Mouse (Mus musculus) limb, embryonic 15.5 days (tissue): ENCODE measurements around the gene Hyal2. TPM values are rescaled to one million over a fixed set of nuclear protein-coding genes. Genes with fewer than 3 reads are reported as not detected.

Experiments
- ATAC-seq: fragments of 200-750 bp; cut with Nextera tagmentation; 2 replicates; pipeline ENCODE4 v1.8.0; 2017; ENCODE audit warnings: low read depth, moderate TSS enrichment; ENCODE audit not compliant: insufficient number of reproducible peaks, low FRiP score, low TSS enrichment
- H3K27ac ChIP-seq: fragments of 300-500 bp; sonication (generic); 2 replicates; pipeline ENCODE4 v1.5.1; 2015; ENCODE audit warnings: moderate library complexity, mild to moderate bottlenecking, inconsistent platforms
- H3K27me3 ChIP-seq: fragments of 300-500 bp; sonication (generic); 2 replicates; pipeline ENCODE4 v1.6.1; 2015; ENCODE audit warnings: inconsistent platforms
- H3K36me3 ChIP-seq: fragments of 300-500 bp; sonication (generic); 2 replicates; pipeline ENCODE4 v1.6.1; 2015; ENCODE audit warnings: inconsistent platforms
- H3K4me1 ChIP-seq: fragments of 300-500 bp; sonication (generic); 2 replicates; pipeline ENCODE4 v1.6.1; 2015; ENCODE audit warnings: inconsistent platforms
- H3K4me2 ChIP-seq: fragments of 300-500 bp; sonication (generic); 2 replicates; pipeline ENCODE4 v1.6.1; 2015; ENCODE audit warnings: mild to moderate bottlenecking, inconsistent platforms
- H3K4me3 ChIP-seq: fragments of 300-500 bp; sonication (generic); 2 replicates; pipeline ENCODE4 v1.5.1; 2015; ENCODE audit warnings: mild to moderate bottlenecking, inconsistent platforms
- H3K9ac ChIP-seq: fragments of 300-500 bp; sonication (generic); 2 replicates; pipeline ENCODE4 v1.6.1; 2015; ENCODE audit warnings: inconsistent platforms
- H3K9me3 ChIP-seq: fragments of 300-500 bp; sonication (generic); 2 replicates; pipeline ENCODE4 v1.6.1; 2016; ENCODE audit warnings: inconsistent platforms
- WGBS: fragments of 180-500 bp; shearing (Covaris S2); methylation state at CpG from one replicate; pipeline ENCODE4 v1.1.7; 2015; 5-methylcytosine and 5-hydroxymethylcytosine counted together
- polyA plus RNA-seq: library from polyadenylated mRNA; unstranded; fragments of >200 nt; fragmentation: Nextera tagmentation; extraction: Ambion mirVana; gene quantifications from 2 replicates; pipeline ENCODE4 v1.2.1, GENCODE M21; 2015

The Hyal2 gene
- polyA plus RNA-seq, 1 experiment from 2014 or later: 101 TPM

DNA sequence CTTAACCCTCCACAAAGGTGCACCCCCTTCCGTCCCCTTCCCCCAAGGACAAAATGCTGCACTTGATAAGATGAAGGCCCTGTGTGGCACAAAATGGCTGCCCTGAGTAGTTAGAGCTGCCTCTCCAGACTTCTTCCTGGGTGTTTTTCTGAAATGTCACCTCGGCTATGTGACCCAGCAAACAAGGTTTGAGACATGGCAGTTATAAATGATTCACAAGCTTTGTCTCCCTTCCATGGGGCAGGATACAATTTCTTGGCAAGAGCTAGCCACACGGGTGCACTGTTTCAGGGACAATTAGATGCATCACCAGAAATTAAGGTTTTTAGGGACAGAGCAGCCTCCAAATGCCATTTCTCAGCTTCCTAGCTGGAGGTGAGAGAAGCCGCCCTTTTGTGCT, 27.3 kb upstream of the Hyal2 start:
- Histone ChIP-seq H3K27me3 (no peaks in the 10 kb centered on the region), H3K9me3 (no peaks in the 10 kb centered on the region), H3K4me1 (peaks cover 52% of the 10 kb centered on the region), H3K9ac (no peak overlapping the region), H3K36me3 (peaks cover 52% of the 10 kb centered on the region), H3K4me2 (no peak overlapping the region), H3K27ac (no peak overlapping the region), H3K4me3 (no peak overlapping the region)
- ATAC-seq: no peak
- 69% methylated on average over 4 of the region's 4 CpGs for WGBS

- Histone ChIP-seq H3K27ac (0 out of 2 replicates have a peak overlapping the region, but pooled peaks have one; percentile 77), H3K36me3 (peaks cover 53% of the 10 kb centered on the region), H3K4me2 (peak overlapping the region; percentile 93), H3K9me3 (no peaks in the 10 kb centered on the region), H3K9ac (no peak overlapping the region), H3K4me1 (peaks cover 50% of the 10 kb centered on the region), H3K4me3 (peak overlapping the region; percentile 76), H3K27me3 (no peaks in the 10 kb centered on the region)
- WGBS: 29% methylated on average over 10 of the region's 10 CpGs
- no peak for ATAC-seq
Measured at GRCm38 (mm10) chr9:107541005-107541404, 26.7 kb upstream of the Hyal2 start.

GRCm38 (mm10) chr9:107541474-107542351, 26.0 kb upstream of the Hyal2 start, which contains the start of the genes Cyb561d2 and Nprl2:
Gene Cyb561d2 (minus strand): TSS chr9:107542193.
Gene Nprl2 (plus strand): TSS chr9:107542226.
- peak within 1 kb of the TSS; percentile 93 for H3K4me2 ChIP-seq
- H3K9ac ChIP-seq: peak within 1 kb of the TSS; percentile 57
- H3K9me3 ChIP-seq: no peaks in the 10 kb centered on the region
- ATAC-seq: peak; percentile 86
- H3K4me3 ChIP-seq: peak within 1 kb of the TSS; percentile 76
- under 1% methylated on average over 46 of the region's 46 CpGs for WGBS
- peak within 1 kb of the TSS; percentile 77 for H3K27ac ChIP-seq
- no peaks in the 10 kb centered on the region for H3K27me3 ChIP-seq
- H3K4me1 ChIP-seq: peaks cover 47% of the 10 kb centered on the region
- peaks cover 53% of the 10 kb centered on the region for H3K36me3 ChIP-seq

- peaks cover 52% of the 10 kb centered on the region for H3K36me3 ChIP-seq
- WGBS: 1% methylated on average over 11 of the region's 11 CpGs
- H3K27me3 ChIP-seq: no peaks in the 10 kb centered on the region
- peak overlapping the region; percentile 63 for H3K27ac ChIP-seq
- H3K4me2 ChIP-seq: peak overlapping the region; percentile 93
- peak overlapping the region; percentile 57 for H3K9ac ChIP-seq
- H3K4me1 ChIP-seq: peaks cover 47% of the 10 kb centered on the region
- peak overlapping the region; percentile 76 for H3K4me3 ChIP-seq
- no peaks in the 10 kb centered on the region for H3K9me3 ChIP-seq
- no peak for ATAC-seq
Measured at GRCm38 (mm10) chr9:107542352-107542686, 25.4 kb upstream of the Hyal2 start.

- H3K27ac ChIP-seq: no peak overlapping the region
- peaks cover 48% of the 10 kb centered on the region for H3K36me3 ChIP-seq
- no peaks in the 10 kb centered on the region for H3K9me3 ChIP-seq
- H3K4me1 ChIP-seq: peaks cover 49% of the 10 kb centered on the region
- peak overlapping the region; percentile 93 for H3K4me2 ChIP-seq
- H3K9ac ChIP-seq: no peak overlapping the region
- no peak for ATAC-seq
- 41% methylated on average over 8 of the region's 8 CpGs for WGBS
- H3K4me3 ChIP-seq: peak overlapping the region; percentile 76
- no peaks in the 10 kb centered on the region for H3K27me3 ChIP-seq
Measured at GRCm38 (mm10) chr9:107542721-107543120, 25.0 kb upstream of the Hyal2 start.

- H3K4me2 ChIP-seq: no peak overlapping the region
- no peak overlapping the region for H3K9ac ChIP-seq
- H3K36me3 ChIP-seq: peaks cover 42% of the 10 kb centered on the region
- no peak overlapping the region for H3K4me3 ChIP-seq
- H3K27me3 ChIP-seq: no peaks in the 10 kb centered on the region
- no peak overlapping the region for H3K27ac ChIP-seq
- no peak for ATAC-seq
- WGBS: 80% methylated on average over 11 of the region's 11 CpGs
- H3K4me1 ChIP-seq: peaks cover 51% of the 10 kb centered on the region
- H3K9me3 ChIP-seq: no peaks in the 10 kb centered on the region
Measured at GRCm38 (mm10) chr9:107543299-107543698, 24.4 kb upstream of the Hyal2 start.

DNA sequence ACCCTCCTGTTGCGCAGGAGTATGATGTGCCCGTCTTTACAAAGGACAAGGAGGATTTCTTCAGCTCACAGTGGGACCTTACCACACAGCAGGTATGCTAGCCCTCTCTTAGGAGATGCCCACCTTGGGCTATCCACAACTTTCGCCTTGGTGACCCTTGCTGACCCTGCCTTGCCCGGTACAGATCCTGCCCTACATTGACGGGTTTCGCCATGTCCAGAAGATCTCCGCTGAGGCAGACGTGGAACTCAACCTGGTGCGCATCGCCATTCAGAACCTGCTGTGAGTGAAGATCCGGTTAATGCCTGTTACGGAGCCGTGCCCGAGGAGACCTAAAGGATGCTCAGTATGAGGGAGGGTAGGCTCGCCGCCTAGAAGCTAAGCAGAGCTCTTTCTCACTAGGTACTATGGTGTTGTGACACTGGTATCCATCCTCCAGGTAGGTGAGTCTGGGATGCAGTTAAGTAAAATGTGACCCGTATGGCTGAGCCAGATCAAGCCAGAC, 23.5 kb upstream of the Hyal2 start:
- H3K9me3 ChIP-seq: no peaks in the 10 kb centered on the region
- no peak overlapping the region for H3K4me2 ChIP-seq
- peaks cover 51% of the 10 kb centered on the region for H3K4me1 ChIP-seq
- 92% methylated on average over 17 of the region's 17 CpGs for WGBS
- peaks cover 33% of the 10 kb centered on the region for H3K36me3 ChIP-seq
- no peak for ATAC-seq
- no peak overlapping the region for H3K9ac ChIP-seq
- H3K27ac ChIP-seq: no peak overlapping the region
- H3K4me3 ChIP-seq: no peak overlapping the region
- H3K27me3 ChIP-seq: no peaks in the 10 kb centered on the region

GRCm38 (mm10) chr9:107544729-107545128, 23.0 kb upstream of the Hyal2 start:
- H3K27me3 ChIP-seq: no peaks in the 10 kb centered on the region
- peaks cover 28% of the 10 kb centered on the region for H3K36me3 ChIP-seq
- 91% methylated on average over 12 of the region's 12 CpGs for WGBS
- no peaks in the 10 kb centered on the region for H3K9me3 ChIP-seq
- no peak overlapping the region for H3K27ac ChIP-seq
- ATAC-seq: no peak
- H3K4me3 ChIP-seq: no peak overlapping the region
- peaks cover 53% of the 10 kb centered on the region for H3K4me1 ChIP-seq
- no peak overlapping the region for H3K9ac ChIP-seq
- no peak overlapping the region for H3K4me2 ChIP-seq

DNA sequence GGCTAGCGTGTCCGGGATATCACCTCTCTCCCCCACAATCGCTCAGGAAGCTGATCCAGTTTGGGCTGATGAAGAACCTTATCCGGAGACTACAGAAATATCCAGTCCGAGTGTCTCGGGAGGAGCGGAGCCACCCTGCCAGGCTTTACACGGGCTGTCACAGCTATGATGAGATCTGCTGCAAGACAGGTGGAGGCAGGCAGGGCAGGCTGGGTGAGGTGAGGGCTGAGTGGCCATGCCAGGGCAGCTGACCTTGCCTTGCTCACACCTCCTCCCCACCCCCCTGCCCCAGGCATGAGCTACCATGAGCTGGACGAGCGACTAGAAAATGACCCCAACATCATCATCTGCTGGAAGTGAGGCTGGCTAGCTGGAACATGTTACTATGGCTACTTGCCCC, 22.5 kb upstream of the Hyal2 start:
- no peaks in the 10 kb centered on the region for H3K27me3 ChIP-seq
- ATAC-seq: no peak
- H3K9ac ChIP-seq: no peak overlapping the region
- no peak overlapping the region for H3K4me3 ChIP-seq
- no peaks in the 10 kb centered on the region for H3K9me3 ChIP-seq
- 80% methylated on average over 10 of the region's 10 CpGs for WGBS
- no peak overlapping the region for H3K4me2 ChIP-seq
- H3K4me1 ChIP-seq: peaks cover 54% of the 10 kb centered on the region
- H3K27ac ChIP-seq: no peak overlapping the region
- peaks cover 23% of the 10 kb centered on the region for H3K36me3 ChIP-seq

- Histone ChIP-seq H3K4me1 (peaks cover 57% of the 10 kb centered on the region), H3K4me3 (no peak overlapping the region), H3K27ac (no peak overlapping the region), H3K4me2 (no peak overlapping the region), H3K36me3 (peaks cover 21% of the 10 kb centered on the region), H3K9ac (no peak overlapping the region), H3K27me3 (no peaks in the 10 kb centered on the region), H3K9me3 (no peaks in the 10 kb centered on the region)
- ATAC-seq: no peak
- WGBS: 10% methylated on average over 3 of the region's 3 CpGs
Measured at GRCm38 (mm10) chr9:107545602-107546001, 22.1 kb upstream of the Hyal2 start.

DNA sequence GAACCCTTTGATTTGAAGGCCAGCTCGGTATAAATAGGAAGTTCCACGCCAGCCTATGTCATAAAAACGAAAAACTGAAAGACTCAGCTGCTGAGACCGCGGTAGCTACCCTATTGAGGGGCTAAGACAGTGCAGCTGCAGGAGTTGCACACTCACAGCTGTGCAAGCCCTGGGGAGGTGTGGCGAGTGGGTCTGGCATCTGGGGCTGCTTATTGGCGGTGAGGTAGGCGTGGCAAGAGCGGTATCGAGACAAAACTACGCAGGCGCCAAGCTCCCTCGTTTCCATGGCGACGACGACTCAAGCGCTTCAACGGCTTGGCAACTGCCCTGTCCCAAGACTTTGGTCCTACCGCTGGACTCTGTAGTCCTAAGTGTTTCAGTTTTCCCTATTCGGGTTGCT, 20.7 kb upstream of the Hyal2 start, which contains the start of gene Zmynd10:
TSS of gene Zmynd10 (plus strand) at position 273 of the 400 bp plus-strand sequence.
- Histone ChIP-seq H3K36me3 (peaks cover 21% of the 10 kb centered on the region), H3K9me3 (no peaks in the 10 kb centered on the region), H3K27ac (peak within 1 kb of the TSS; percentile 52), H3K9ac (no peak within 1 kb of the TSS), H3K27me3 (no peaks in the 10 kb centered on the region), H3K4me1 (peaks cover 61% of the 10 kb centered on the region), H3K4me2 (peak within 1 kb of the TSS; percentile 49), H3K4me3 (peak within 1 kb of the TSS; percentile 19)
- ATAC-seq: 0 out of 2 replicates have a peak, but pooled peaks have one; percentile 28
- WGBS: 1% methylated on average over 20 of the region's 20 CpGs

GRCm38 (mm10) chr9:107547957-107548356, 19.8 kb upstream of the Hyal2 start:
- Histone ChIP-seq H3K27ac (no peak overlapping the region), H3K4me1 (peaks cover 63% of the 10 kb centered on the region), H3K4me2 (no peak overlapping the region), H3K36me3 (peaks cover 21% of the 10 kb centered on the region), H3K4me3 (no peak overlapping the region), H3K27me3 (no peaks in the 10 kb centered on the region), H3K9me3 (no peaks in the 10 kb centered on the region), H3K9ac (no peak overlapping the region)
- no peak for ATAC-seq
- 75% methylated on average over 5 of the region's 5 CpGs for WGBS
